Mouse (Mus musculus): ENCODE measurements around the gene Capza1. TPM values are rescaled to one million over a fixed set of nuclear protein-coding genes. Genes with fewer than 3 reads are reported as not detected.
"Not testable (repeated sequence)": the region's sequence is repeated elsewhere in the genome, so short reads cannot be mapped to it uniquely, and the experiment has no call there.

Capza1 gene
- total RNA-seq, 2 experiments from 2014 or later, result 45.5 to 49.8 TPM

DNA sequence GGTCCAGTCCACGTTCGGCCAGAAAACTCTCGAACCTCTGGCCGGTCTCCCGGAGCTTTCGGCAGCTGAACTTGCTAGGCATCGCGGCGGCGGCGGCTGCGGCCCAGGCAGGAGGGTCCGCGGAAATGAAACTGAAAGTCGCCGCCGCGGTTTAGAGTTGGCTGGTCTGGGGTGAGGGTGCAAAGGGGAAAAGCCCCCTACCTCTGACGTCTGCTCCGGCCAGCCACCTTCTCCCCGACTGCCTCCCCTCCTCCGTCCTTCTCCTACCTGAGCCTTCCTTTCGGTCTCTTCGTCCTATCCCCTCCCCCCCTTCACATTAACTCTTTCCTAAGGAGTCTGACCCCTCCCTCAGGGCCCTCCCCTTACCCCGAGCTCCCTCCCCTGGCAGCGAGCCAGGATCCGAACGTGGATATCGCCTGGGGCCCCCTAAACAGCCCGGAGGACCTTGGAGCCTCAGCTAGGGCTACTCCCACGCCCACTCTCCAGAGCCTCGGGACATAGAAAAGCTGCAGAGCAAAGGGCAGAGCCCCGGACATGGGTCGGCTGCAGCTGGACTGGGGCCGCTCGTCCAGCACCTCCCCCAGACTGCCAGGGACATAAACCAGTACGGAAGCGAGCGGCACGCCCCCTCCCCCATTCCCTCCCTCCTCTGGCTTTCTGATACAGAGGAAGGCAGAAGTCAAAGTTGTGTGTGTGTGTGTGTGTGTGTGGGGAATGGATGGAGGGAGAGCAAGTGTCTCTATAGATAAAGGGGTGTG, 46.1 kb downstream of the Capza1 start, which contains the start of gene Mov10:
Gene Mov10 (minus strand): TSS at position 573 of the 758 bp plus-strand sequence.
- DNase-seq (ENCODE audit: low spot score in 2 of 2), result peak; percentile 40 to 49

DNA sequence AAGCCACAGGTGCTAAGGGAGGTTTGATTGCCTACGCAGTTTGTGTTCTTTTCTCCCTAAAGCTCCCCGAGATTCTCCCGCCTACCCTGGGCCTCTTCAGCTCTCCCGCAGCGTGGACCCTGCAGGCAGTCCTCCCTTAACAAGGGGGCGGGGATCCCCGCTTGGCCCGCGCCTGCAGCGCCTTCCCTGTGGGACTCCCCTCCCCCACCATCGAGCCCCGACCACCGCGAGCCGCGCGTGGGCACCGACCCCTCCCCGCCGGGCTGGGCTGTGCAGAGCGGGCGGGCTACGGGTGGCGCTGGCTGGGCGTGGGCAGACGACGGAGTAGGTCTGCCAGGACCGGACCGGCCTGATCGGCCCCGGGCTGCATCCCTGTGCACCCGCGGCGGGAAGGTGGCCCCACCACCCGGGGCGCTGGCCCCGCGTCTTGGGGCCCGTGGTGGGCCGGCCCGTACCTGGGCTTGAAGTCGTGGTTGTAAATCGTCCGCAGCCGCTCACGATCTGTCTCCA, 46.8 kb downstream of the Capza1 start:
- DNase-seq (ENCODE audit: low spot score in 2 of 2), result peak; percentile 41 to 49

DNA sequence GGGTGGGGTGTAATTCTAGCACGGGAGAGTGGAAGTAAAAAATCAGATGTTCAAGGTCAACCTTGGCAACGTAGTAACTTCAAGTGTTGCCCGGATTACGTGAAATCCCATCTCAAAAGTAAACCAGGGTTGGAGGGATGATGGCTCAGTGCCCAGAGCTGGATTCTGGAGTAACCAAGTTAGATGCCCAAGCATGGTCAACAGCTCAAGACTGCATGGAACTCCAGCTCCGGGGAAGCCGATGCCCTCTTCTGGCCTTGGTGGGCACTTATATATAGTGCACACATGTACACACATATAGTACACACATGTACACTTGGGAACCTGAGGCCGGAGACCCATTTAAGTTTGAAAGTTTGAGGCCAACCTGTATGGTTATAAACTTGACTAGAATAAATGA, 48.2 kb downstream of the Capza1 start:
- no peak for DNase-seq (ENCODE audit: low spot score in 2 of 2)

DNA sequence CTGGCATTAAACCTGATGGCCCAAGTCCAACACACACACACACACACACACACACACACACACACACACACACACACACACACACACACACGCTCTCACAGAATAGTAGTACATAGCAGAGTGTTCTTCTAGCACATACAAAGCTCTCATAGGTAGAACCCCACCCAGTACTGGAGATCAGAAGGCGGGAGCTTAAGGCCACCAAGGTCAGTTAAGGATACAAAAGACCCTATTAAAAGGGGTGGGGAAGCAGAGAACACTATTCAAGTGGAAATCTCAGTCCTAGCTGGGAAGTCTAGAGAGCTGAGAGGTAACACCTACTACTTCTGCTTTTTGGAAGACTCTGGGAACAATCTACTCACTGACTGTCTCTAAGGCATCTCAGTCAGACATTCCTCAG, 49.0 kb downstream of the Capza1 start:
- no peak for DNase-seq (ENCODE audit: low spot score in 2 of 2)

DNA sequence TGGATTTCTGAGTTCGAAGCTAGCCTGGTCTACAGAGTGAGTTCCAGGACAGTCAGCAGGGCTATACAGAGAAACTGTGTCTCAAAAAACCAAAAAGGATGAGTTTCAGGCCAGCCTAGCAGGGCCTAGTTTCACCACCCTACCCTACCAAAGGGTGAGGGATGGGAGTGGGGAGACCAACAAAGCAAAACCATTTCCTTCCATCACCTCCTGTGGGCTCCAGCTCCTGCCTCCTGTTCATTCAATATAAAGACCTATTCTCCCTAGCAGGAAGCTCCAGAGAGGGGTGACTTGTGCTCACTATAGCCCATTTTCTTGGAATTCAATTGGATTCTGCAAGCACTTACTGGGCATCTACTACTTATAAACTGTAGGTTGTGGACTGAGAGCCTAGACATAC, 49.6 kb downstream of the Capza1 start:
- DNase-seq (ENCODE audit: low spot score in 2 of 2), result no peak

DNA sequence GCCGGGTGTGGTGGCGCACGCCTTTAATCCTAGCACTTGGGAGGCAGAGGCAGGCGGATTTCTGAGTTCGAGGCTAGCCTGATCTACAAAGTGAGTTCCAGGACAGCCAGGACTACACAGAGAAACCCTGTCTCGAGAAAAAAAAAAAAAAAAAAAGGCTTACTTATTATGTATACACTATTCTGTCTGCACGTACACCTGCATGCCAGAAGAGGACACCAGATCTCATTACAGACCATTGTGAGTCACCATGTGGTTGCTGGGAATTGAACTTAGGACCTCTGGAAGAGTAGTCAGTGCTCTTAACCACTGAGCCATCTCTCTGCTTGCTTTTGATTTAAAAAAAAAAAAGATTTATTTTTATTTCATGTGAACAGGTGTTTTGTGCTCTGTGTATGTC, 51.1 kb downstream of the Capza1 start:
- DNase-seq (ENCODE audit: low spot score in 2 of 2), result not testable (repeated sequence)

DNA sequence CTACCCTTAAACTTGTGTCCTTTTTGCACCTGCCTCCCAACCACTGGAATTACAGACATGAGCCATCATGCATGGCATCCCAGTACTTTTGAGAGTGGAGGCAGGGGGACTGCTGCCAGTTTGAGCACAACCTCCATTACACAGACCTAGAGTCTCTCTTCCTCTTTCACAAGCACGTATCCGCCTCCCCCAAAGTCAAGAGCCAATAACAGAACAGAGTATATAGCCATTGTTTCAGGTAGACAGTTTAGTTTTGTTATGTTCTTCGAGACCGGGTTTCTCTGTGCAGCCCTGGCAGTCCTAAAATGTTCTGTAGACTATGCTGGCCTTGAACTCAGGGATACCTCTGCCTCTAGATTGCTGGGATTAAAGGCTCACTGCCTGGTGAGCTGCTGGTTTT, 52.1 kb downstream of the Capza1 start:
- DNase-seq (ENCODE audit: low spot score in 2 of 2), result no peak

DNA sequence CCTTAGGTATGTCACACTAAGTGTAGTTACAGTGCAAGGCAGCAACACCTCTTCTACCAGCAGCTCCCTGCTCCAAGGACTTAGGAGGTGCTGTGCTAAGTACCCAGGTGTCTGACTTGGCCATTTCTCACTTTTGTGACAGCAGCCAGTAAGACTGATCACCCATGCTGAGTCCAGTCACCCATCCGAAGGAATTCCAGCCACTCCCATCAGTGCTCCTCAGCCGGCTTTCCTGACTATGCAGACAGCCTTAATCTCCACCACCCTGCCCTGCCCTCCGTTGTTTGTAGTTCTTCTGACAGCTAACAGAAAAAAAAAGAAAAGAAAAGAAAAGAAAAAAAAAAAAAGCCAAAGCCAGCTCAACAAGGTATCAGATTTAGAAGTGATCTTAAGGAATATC, 52.6 kb downstream of the Capza1 start:
- DNase-seq (ENCODE audit: low spot score in 2 of 2), result no peak

DNA sequence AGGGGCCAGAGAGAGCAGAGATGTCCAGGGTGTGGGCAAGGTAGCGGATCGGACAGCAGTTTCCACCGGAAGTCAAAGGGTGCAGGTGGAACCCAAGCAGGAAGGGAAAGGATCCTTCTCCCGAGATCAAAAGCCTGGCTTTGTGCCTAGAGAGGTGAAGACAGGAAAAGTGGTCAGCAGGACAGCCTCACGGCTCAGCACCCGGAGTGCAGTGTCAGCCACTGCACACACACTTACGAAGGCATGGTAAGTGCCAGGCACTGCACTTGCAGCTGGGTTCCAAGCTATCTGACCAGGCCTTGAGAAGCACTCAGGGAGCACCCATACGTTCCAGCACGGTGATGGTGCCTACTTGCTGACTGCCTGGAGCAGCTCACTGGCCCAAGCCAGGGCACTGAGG, 58.8 kb downstream of the Capza1 start:
- DNase-seq (ENCODE audit: low spot score in 2 of 2), result no peak

DNA sequence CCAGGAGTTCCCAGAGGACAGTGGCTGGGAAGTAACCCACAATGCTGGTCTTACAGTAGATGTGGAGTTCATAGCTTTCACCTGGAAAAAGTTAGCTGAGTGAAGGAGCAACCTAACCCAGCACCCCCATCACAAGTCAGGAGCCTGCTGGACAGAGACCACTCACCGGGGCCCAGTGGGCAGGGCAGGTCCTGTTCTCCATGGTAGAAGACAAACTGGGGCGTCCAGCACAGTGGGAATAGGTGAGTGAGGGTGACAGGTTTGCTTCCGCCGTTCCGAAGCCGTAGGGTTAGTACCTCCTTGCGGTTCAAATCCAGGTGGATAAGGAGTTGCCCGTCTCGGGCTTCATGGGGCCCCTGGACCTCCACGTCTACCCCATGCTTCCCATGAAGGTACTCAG, 60.0 kb downstream of the Capza1 start:
- no peak for DNase-seq (ENCODE audit: low spot score in 2 of 2)

DNA sequence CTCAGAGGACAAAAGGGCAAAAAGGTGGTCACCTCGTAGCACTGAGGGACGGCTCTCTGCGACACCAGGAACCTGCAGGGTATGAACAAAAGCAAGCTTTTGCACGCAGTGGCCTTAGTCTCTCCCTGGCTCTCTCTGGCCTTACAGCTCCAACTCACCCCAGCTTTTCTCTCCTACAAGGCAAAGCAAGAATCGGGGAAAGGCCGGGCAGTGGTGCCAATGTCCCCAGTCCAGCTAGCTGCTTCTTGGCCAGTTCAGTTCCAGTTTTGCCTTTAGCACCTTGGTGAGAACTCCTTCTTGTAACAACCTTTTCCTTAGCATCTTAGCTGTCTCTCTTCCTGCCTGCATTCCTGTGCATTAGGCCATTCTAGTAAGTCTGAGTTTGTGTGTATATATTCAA, 62.8 kb downstream of the Capza1 start:
- DNase-seq (ENCODE audit: low spot score in 2 of 2), result no peak

DNA sequence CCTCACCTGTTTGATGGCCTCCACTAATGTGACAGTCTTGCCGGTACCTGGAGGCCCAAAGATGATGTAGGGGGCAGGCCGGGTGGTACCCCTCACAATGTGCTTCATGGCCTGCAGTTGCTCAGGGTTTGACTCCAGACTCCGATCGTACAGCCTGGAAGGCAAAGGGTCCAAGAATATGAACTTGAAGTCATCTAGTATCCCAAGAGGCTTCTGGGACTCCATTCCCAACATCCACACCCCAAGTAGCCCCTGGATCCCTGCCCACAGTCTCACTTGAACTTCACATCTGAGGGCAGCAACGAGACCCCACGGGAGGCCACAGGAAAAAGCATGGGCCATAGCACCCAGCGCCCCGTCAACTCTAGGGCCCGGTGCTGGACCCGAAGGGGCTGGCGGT, 63.6 kb downstream of the Capza1 start:
- DNase-seq (ENCODE audit: low spot score in 2 of 2), result no peak

DNA sequence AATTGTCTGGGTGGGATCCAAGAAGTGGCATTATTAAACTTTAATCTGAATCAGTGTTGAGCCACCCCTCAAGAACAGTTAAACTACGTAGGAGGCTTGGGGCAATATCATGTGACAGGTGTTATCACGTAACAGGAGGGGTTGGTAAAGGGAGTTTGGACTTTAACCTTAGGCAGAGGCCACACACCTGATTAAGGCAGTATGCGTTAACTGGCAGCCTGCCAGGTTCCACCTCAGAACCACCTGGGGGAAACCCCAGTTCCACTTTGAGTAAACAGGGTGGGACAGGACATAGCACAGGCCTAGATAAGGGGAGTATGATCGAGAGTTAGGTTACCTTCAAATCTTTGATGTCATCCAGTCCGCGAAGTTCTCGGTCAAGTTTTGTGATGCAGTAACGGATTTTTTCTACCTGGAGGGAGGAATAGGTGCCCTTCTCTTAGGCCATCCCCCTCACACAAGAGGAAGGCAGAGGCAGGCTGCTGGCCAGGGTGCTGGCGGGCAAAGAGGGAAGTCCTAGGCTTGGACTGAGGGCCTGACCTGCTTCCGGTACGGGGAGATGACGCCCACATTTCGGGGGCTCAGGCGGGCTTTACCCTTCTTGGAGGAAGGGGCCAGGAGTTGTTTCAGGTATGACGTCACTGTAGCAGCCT, 67.7 kb downstream of the Capza1 start:
- DNase-seq (ENCODE audit: low spot score in 2 of 2), result no peak

DNA sequence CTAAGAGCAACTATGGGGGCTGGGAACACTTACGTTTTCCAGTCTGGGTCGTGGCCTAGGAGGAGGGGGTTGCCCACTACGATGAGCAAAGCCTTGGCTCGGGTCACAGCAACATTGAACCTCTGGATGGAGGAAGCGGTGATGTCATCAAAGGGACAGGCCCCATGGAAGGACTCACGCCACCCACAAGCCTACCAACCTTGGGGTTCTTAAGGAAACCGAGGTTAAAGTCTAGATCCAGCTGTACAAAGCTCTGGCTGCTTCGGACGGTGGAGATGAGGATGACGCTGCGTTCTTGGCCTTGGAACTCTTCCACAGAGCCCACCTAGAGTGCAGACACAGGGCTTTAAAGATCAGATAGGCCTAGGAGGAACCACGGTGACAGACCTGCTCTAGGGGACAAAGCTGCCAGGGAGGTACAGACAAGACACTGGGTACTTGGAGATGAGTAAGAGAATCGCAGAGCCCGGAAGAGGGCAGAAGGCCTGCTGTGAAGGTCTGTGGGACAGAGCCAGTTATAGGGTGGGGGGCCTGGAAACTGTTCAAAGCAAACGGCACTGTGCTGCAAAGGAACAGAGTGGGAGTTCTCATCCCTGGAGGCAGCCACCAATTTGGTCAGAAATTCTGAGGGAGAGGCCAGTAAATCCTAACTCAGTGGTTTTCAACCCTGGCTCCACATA, 68.5 kb downstream of the Capza1 start:
- DNase-seq (ENCODE audit: low spot score in 2 of 2), result no peak

DNA sequence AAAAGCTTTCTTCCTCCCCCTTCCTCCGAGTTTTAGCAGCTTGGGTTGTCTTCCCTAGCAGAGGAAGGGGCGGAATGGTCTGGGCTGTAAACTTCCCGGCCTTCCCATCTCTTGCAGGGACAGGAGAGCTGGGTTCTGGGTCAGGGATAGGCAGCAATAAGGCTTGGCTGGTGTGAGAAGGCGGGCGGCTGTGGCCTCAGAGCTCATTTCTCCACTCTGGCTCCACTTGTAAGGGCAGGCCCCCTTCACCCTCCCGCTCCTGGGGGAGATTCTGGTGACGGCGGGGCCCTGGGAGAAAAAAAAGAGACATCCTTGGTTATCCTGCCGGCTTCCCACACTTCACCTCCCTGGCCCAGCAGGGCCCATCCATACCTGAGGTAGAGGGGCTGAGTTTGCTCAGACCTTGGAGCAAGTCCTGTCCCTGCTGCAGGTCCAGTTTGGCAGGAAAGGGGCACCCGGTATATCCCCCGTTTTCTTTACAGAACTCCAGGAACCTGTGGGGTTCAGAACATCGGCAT, 69.3 kb downstream of the Capza1 start:
- DNase-seq (ENCODE audit: low spot score in 2 of 2), result no peak

DNA sequence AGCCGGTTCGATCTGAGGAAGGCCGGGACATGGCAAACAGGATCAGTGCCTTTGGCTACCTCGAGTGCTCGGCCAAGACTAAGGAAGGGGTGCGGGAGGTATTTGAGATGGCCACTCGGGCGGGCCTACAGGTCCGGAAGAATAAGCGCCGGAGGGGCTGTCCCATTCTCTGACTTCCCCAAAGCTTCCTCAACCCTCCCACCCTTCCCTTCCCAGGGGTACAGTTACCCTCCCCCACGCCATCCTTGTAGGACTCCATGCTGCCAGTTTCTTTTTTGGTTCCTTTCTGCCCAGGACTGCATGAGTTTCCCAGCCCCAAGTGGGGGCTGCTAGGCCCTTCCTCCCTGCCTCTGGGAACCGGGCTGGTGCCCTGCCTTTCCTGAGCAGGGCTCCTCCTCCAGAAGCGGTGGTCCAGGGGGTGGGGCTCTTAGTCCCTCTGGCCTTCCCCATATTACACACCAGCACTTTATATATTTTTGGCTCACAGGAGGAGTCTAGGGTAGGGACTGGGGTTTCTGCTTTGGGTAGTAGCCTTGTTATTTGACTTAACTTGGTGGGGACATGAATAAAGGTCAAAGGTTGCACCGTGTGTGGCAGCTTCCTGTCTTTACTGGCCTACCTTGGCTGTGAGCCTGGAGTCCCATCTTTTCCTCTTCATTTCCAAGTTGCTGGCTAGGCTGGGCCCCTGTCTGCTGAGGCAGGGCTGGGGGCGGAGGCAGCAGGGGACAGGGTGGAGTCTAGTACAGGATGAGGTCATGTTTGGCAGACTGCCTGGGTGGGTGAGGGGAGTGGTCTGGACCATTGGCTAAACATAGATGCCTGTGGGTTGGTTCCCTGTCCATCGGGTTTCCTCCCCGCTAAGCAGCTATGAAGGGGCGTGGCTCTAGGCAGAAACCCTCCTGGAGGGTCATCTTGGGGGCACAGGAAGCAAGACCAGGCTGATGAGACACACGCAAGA, 70.2 kb downstream of the Capza1 start:
- peak; percentile 72 to 82 for DNase-seq (ENCODE audit: low spot score in 2 of 2)

DNA sequence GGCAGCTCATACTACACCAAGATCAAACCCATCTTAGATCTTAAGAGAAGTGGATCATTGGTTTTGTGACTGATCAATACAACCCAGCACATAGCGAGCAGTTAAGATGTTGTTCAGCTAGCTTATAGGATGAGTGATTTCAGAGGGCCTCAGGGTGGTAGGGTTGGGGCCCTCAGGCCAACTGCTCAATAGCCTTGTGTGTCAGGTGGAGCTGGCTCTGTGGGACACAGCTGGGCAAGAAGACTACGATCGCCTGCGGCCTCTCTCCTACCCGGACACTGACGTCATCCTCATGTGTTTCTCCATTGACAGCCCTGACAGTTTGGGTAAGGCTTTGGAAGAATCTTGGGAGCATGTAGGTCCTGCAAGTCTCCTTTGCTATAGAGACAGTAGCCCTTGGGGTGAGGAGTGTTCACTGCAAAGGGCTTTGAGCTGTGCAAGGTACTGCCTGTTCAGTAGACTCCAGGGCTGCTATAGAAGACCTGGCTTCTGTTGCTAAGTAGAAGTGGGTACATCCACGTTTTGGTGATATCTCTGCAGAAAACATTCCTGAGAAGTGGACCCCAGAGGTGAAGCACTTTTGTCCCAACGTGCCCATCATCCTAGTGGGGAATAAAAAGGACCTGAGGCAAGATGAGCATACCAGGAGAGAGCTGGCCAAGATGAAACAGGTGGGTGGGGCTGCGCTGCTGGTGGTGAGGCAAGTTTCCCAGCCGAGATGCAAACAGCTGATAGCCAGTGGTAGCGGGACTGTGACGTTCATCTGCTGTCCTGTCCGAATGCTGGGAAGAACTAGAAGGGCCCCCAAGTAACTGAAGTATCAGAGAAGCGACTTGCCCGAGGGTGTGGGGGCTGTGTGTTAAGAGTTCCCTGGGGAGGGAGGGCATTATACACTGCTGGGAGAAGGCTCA, 71.7 kb downstream of the Capza1 start:
- no peak for DNase-seq (ENCODE audit: low spot score in 2 of 2)

DNA sequence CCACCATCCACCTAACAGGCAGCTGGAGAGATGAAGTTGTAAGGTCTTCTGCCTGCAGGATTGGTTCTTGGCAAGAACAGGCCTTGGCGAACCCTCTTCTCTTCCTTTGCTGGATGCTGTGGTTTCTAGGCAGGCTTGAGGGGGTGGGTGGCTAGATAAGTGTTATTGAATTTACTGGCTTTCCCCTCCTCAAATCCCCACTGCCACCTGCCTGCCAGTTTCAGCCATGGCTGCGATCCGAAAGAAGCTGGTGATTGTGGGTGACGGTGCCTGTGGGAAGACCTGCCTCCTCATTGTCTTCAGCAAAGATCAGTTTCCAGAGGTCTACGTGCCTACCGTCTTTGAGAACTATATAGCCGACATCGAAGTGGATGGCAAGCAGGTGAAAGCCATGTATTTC, 72.6 kb downstream of the Capza1 start:
- DNase-seq (ENCODE audit: low spot score in 2 of 2), result peak in 1 of 2 experiments; percentile 12

DNA sequence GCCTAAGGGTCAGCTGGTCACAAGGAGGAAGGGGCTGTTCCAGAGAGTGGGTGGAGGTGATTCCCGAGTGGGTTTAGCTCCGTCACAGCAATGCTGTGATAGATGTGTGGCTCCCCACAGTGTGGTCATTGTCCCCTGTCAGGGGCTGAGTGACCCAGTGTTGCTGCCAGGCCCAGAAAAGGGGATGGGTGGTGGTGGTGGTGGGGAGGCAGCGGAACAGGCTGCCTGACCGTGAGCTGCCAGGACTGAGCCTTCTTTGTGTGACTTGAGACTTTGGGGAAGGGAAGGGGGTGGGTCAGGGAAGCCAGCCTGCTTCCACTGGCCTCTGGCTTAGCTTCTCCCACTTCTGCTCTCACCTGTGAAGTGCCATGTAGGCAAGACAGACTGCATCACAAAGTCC, 73.3 kb downstream of the Capza1 start:
- peak in 1 of 2 experiments; percentile 29 for DNase-seq (ENCODE audit: low spot score in 2 of 2)

All from layer of hippocampus, postnatal 14 days (tissue).